Mouse (Mus musculus) hindbrain, embryonic 16.5 days (tissue): ENCODE data around the gene Pla2g15. TPM values are rescaled to one million over a fixed set of nuclear protein-coding genes. Genes with fewer than 3 reads are reported as not detected.

Experiments used
- ATAC-seq: fragments of 200-750 bp; cut with Nextera tagmentation; 2 replicates; pipeline ENCODE4 v1.8.0; 2017; ENCODE audit warnings: moderate TSS enrichment, moderate library complexity
- H3K27ac ChIP-seq: fragments of 300-500 bp; sonication (generic); 2 replicates; pipeline ENCODE4 v1.5.1; 2014; ENCODE audit warnings: low read depth, mild to moderate bottlenecking, control low read depth, low read length, moderate library complexity
- H3K27me3 ChIP-seq: fragments of 300-500 bp; sonication (generic); replicated peaks from 2 replicates; pipeline ENCODE4 v1.6.1; 2014; ENCODE audit warnings: low read length; ENCODE audit not compliant: control insufficient read depth, insufficient read depth
- H3K36me3 ChIP-seq: fragments of 300-500 bp; sonication (generic); 2 replicates; pipeline ENCODE4 v1.6.1; 2014; ENCODE audit warnings: mild to moderate bottlenecking, low read length, moderate library complexity, mixed read lengths; ENCODE audit not compliant: control insufficient read depth, insufficient read depth
- H3K4me1 ChIP-seq: fragments of 300-500 bp; sonication (generic); 2 replicates; pipeline ENCODE4 v1.6.1; 2014; ENCODE audit warnings: low read depth, low read length; ENCODE audit not compliant: control insufficient read depth, insufficient read depth
- H3K4me2 ChIP-seq: fragments of 300-500 bp; sonication (generic); 2 replicates; pipeline ENCODE4 v1.6.1; 2014; ENCODE audit warnings: mild to moderate bottlenecking, low read length, control low read depth, moderate library complexity
- H3K4me3 ChIP-seq: fragments of 300-500 bp; sonication (generic); 2 replicates; pipeline ENCODE4 v1.5.1; 2014; ENCODE audit warnings: mild to moderate bottlenecking, low read length, control low read depth, moderate library complexity
- H3K9ac ChIP-seq: fragments of 300-500 bp; sonication (generic); 2 replicates; pipeline ENCODE4 v1.6.1; 2014; ENCODE audit warnings: low read depth, mild to moderate bottlenecking, control low read depth, low read length, moderate library complexity
- H3K9me3 ChIP-seq: fragments of 300-500 bp; sonication (generic); 2 replicates; pipeline ENCODE4 v1.6.1; 2014; ENCODE audit warnings: mild to moderate bottlenecking, low read length, moderate library complexity; ENCODE audit not compliant: control insufficient read depth
- WGBS: fragments of 180-500 bp; shearing (Covaris S2); extraction: QIAGEN DNeasy Blood & Tissue Kit; methylation state at CpG from one replicate; pipeline ENCODE4 v1.1.7; 2014; 5-methylcytosine and 5-hydroxymethylcytosine counted together
- polyA plus RNA-seq: library from polyadenylated mRNA; unstranded; fragments of >200 nt; fragmentation: Nextera tagmentation; extraction: Ambion mirVana; gene quantifications from 2 replicates; pipeline ENCODE4 v1.2.1, GENCODE M21; 2015

The Pla2g15 gene
- polyA plus RNA-seq = 23.5 and 24.2 TPM in 2 replicates

GRCm38 (mm10) chr8:106149801-106150652 lies at the start of gene Pla2g15:
Gene Pla2g15, plus strand, starts transcription at chr8:106150399.
- Histone ChIP-seq H3K4me1 (peaks cover 7% of the 10 kb centered on the region), H3K4me2 (peak within 1 kb of the TSS; percentile 72), H3K27ac (peak within 1 kb of the TSS; percentile 61; the same call in 1 of the 2 replicates), H3K4me3 (peak within 1 kb of the TSS; percentile 78), H3K9me3 (no peaks in the 10 kb centered on the region), H3K27me3 (no peaks in the 10 kb centered on the region), H3K9ac (peak within 1 kb of the TSS; percentile 87), H3K36me3 (no peaks in the 10 kb centered on the region)
- peak; percentile 99 for ATAC-seq
- WGBS = 2% methylated on average over 38 of the region's 38 CpGs

- no peaks in the 10 kb centered on the region for H3K4me1 ChIP-seq
- no peak overlapping the region for H3K27ac ChIP-seq
- peaks cover 10% of the 10 kb centered on the region; the same call in 1 of the 2 replicates for H3K36me3 ChIP-seq
- H3K9me3 ChIP-seq = no peaks in the 10 kb centered on the region
- no peaks in the 10 kb centered on the region for H3K27me3 ChIP-seq
- ATAC-seq = no peak
- H3K4me3 ChIP-seq = no peak overlapping the region
- 87% methylated on average over 4 of the region's 4 CpGs for WGBS
- H3K4me2 ChIP-seq = no peak overlapping the region
- no peak overlapping the region for H3K9ac ChIP-seq
Observed at GRCm38 (mm10) chr8:106102321-106102720, 47.9 kb upstream of the Pla2g15 start.

- Histone ChIP-seq H3K4me2 (no peak overlapping the region), H3K9ac (no peak overlapping the region), H3K27ac (no peak overlapping the region), H3K9me3 (no peaks in the 10 kb centered on the region), H3K27me3 (no peaks in the 10 kb centered on the region), H3K4me3 (no peak overlapping the region), H3K36me3 (peaks cover 18% of the 10 kb centered on the region), H3K4me1 (no peaks in the 10 kb centered on the region)
- ATAC-seq = no peak
- 93% methylated on average over 2 of the region's 2 CpGs for WGBS
Observed at GRCm38 (mm10) chr8:106103888-106104287, 46.3 kb upstream of the Pla2g15 start.

- Histone ChIP-seq H3K27ac (no peak overlapping the region), H3K4me1 (no peaks in the 10 kb centered on the region), H3K9ac (no peak overlapping the region), H3K36me3 (peaks cover 19% of the 10 kb centered on the region), H3K4me2 (no peak overlapping the region), H3K9me3 (no peaks in the 10 kb centered on the region), H3K4me3 (no peak overlapping the region), H3K27me3 (no peaks in the 10 kb centered on the region)
- ATAC-seq = no peak
- WGBS = 97% methylated on average over 1 of the region's 1 CpGs
Observed at GRCm38 (mm10) chr8:106106193-106106592, 44.0 kb upstream of the Pla2g15 start.

GRCm38 (mm10) chr8:106108080-106108479 lies 42.1 kb upstream of the Pla2g15 start:
- H3K9me3 ChIP-seq = no peaks in the 10 kb centered on the region
- H3K36me3 ChIP-seq = peaks cover 17% of the 10 kb centered on the region
- 90% methylated on average over 4 of the region's 4 CpGs for WGBS
- no peak overlapping the region for H3K4me3 ChIP-seq
- H3K4me1 ChIP-seq = no peaks in the 10 kb centered on the region
- no peak for ATAC-seq
- no peak overlapping the region for H3K27ac ChIP-seq
- no peaks in the 10 kb centered on the region for H3K27me3 ChIP-seq
- H3K4me2 ChIP-seq = no peak overlapping the region
- H3K9ac ChIP-seq = no peak overlapping the region

GRCm38 (mm10) chr8:106108729-106109128 lies 41.5 kb upstream of the Pla2g15 start:
- Histone ChIP-seq H3K9me3 (no peaks in the 10 kb centered on the region), H3K4me1 (no peaks in the 10 kb centered on the region), H3K4me2 (no peak overlapping the region), H3K27me3 (no peaks in the 10 kb centered on the region), H3K27ac (no peak overlapping the region), H3K36me3 (peaks cover 17% of the 10 kb centered on the region), H3K4me3 (no peak overlapping the region), H3K9ac (no peak overlapping the region)
- 97% methylated on average over 3 of the region's 3 CpGs for whole genome bisulfite sequencing
- ATAC-seq = no peak

- Histone ChIP-seq H3K9ac (no peak overlapping the region), H3K4me3 (no peak overlapping the region), H3K4me2 (no peak overlapping the region), H3K4me1 (no peaks in the 10 kb centered on the region), H3K27ac (no peak overlapping the region), H3K9me3 (no peaks in the 10 kb centered on the region), H3K27me3 (no peaks in the 10 kb centered on the region), H3K36me3 (peaks cover 14% of the 10 kb centered on the region)
- ATAC-seq = no peak
- WGBS = 96% methylated on average over 2 of the region's 2 CpGs
Observed at GRCm38 (mm10) chr8:106112041-106112440, 38.2 kb upstream of the Pla2g15 start.

- ATAC-seq = no peak
- no peaks in the 10 kb centered on the region for H3K4me1 ChIP-seq
- no peak overlapping the region for H3K4me2 ChIP-seq
- H3K27ac ChIP-seq = no peak overlapping the region
- H3K9me3 ChIP-seq = no peaks in the 10 kb centered on the region
- H3K27me3 ChIP-seq = no peaks in the 10 kb centered on the region
- no peak overlapping the region for H3K9ac ChIP-seq
- peaks cover 14% of the 10 kb centered on the region for H3K36me3 ChIP-seq
- H3K4me3 ChIP-seq = no peak overlapping the region
- WGBS = 88% methylated on average over 1 of the region's 1 CpGs
Observed at GRCm38 (mm10) chr8:106112514-106112913, 37.7 kb upstream of the Pla2g15 start.

- no peak overlapping the region for H3K9ac ChIP-seq
- no peak overlapping the region for H3K4me3 ChIP-seq
- H3K27ac ChIP-seq = no peak overlapping the region
- H3K4me1 ChIP-seq = no peaks in the 10 kb centered on the region
- H3K27me3 ChIP-seq = no peaks in the 10 kb centered on the region
- ATAC-seq = no peak
- no peak overlapping the region for H3K4me2 ChIP-seq
- 98% methylated on average over 3 of the region's 3 CpGs for WGBS
- 0 out of 2 replicates have a peak, but pooled peaks cover 2% of the 10 kb centered on the region for H3K36me3 ChIP-seq
- no peaks in the 10 kb centered on the region for H3K9me3 ChIP-seq
Observed at GRCm38 (mm10) chr8:106115897-106116296, 34.3 kb upstream of the Pla2g15 start.
